Mouse (Mus musculus) neural tube, embryonic 14.5 days (tissue): ENCODE results near the gene Samm50. TPM values are rescaled to one million over a fixed set of nuclear protein-coding genes. Genes with fewer than 3 reads are reported as not detected.

ENCODE experiments used
- microRNA-seq: library from miRNA; unstranded; fragments of <30 nt; microRNA quantifications from one replicate; pipeline ENCODE4, GENCODE M21; 2016
- polyA plus RNA-seq: library from polyadenylated mRNA; unstranded; fragments of >200 nt; fragmentation: Nextera tagmentation; extraction: Ambion mirVana; gene quantifications from 2 replicates; pipeline ENCODE4 v1.2.1, GENCODE M21; 2014

Samm50 gene
- polyA plus RNA-seq, 1 experiment from 2014 or later = 55.2 TPM

Small RNA genes lying within 50 kb of the gene (microRNA-seq; reads per million reads assigned to microRNA genes)
- not detected for gene Mir6392

Other genes with a start within 250 kb of the Samm50 start
- 0.55 and 0.84 TPM in 2 replicates for gene Efcab6, start 126.9 kb upstream of the Samm50 start, polyA plus RNA-seq
- 82.9 and 90.5 TPM in 2 replicates for gene Sult4a1, start 86.5 kb upstream of the Samm50 start, polyA plus RNA-seq
- not detected in 2 replicates for gene Pnpla5, start 69.1 kb upstream of the Samm50 start, polyA plus RNA-seq
- gene Pnpla3, start 24.4 kb upstream of the Samm50 start, polyA plus RNA-seq = 6.0 and 6.1 TPM in 2 replicates
- 3.3 and 5.7 TPM in 2 replicates for gene Parvb, start 39.8 kb downstream of the Samm50 start, polyA plus RNA-seq
- gene Parvg, start 131.8 kb downstream of the Samm50 start, polyA plus RNA-seq = 0.40 and 1.1 TPM in 2 replicates